Mouse (Mus musculus): ENCODE measurements around the gene Stx11. TPM values are rescaled to one million over a fixed set of nuclear protein-coding genes. Genes with fewer than 3 reads are reported as not detected.

The Stx11 gene
- total RNA-seq, 2 experiments from 2014 or later: 0.20 to 0.46 TPM

DNA sequence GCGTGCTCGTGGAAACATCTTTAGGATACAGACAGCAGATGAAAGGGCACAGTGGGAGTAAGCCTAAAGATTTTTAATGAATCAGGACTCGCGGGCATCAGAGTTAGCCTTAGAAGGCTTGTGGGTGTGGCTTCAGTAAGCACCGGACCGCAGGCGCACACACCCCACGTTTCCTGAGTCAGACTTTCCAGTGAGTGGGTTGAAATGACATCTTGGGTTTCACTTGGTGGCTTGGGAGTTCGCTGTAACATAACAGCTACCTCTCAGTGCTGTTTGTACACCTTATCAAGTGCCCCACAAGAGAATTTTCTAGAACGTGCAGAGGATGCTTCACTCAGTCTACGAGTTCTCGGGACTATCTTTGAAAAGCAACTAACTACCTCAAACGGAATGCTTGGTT lies 75.7 kb downstream of the Stx11 start:
- TF ChIP-seq CTCF (IDR thresholded peaks at IDR 0.05): no peak
- Histone ChIP-seq H3K4me3 (no peak overlapping the region), H3K27ac (no peak overlapping the region)
- intact Hi-C loops (cut with DNase I): no loop called here
- no peak for DNase-seq

Other genes with a start within 250 kb of the Stx11 start
- 10 to 100 TPM; 20.1 to 28.1 TPM for gene Utrn, start 94.9 kb downstream of the Stx11 start, total RNA-seq (2021)
- 1 to 10 TPM; 5.0 to 5.3 TPM for gene Sf3b5, start 41.0 kb upstream of the Stx11 start, total RNA-seq (2021)
- gene Plagl1, start 96.2 kb upstream of the Stx11 start, total RNA-seq (2021): 1 to 10 TPM; 1.0 to 1.5 TPM
- gene Zc2hc1b, start 213.7 kb upstream of the Stx11 start, total RNA-seq (2021): not detected
- gene Ltv1, start 228.9 kb upstream of the Stx11 start, total RNA-seq (2021): 10 to 100 TPM; 27.3 to 31.0 TPM

Measured in gastrocnemius, adult 2 months (tissue).